Mouse (Mus musculus): ENCODE data around the gene Zscan4-ps1. TPM values are rescaled to one million over a fixed set of nuclear protein-coding genes. Genes with fewer than 3 reads are reported as not detected.
"Not testable (repeated sequence)": the region's sequence is repeated elsewhere in the genome, so short reads cannot be mapped to it uniquely, and the experiment has no call there.

The Zscan4-ps1 gene
- polyA plus RNA-seq (2014; fragmentation: Nextera tagmentation; extraction: Ambion mirVana): not detected in 2 replicates

GRCm38 (mm10) chr7:11069591-11069990 is at the start of gene Zscan4-ps1:
Gene Zscan4-ps1, minus strand, starts transcription at chr7:11069691.
- H3K9ac ChIP-seq; H3K4me3 ChIP-seq (ENCODE audit: low read depth, low read length); H3K27ac ChIP-seq (ENCODE audit: low read depth); DNase-seq; H3K36me3 ChIP-seq (ENCODE audit: insufficient read depth); H3K27me3 ChIP-seq (ENCODE audit: insufficient read depth, low read length); H3K9me3 ChIP-seq (ENCODE audit: low read depth, low read length); ATAC-seq (ENCODE audit: insufficient read depth); H3K4me2 ChIP-seq; H3K4me1 ChIP-seq (ENCODE audit: insufficient read depth): not testable (repeated sequence)
- 89% methylated on average over 2 of the region's 2 CpGs for WGBS

Other genes starting within 250 kb of the Zscan4-ps1 start
- not detected in 2 replicates for gene Zscan4b, start 164.6 kb downstream of the Zscan4-ps1 start, polyA plus RNA-seq (2014; fragmentation: Nextera tagmentation; extraction: Ambion mirVana)
- not detected in 2 replicates for gene Zscan4c, start 63.9 kb downstream of the Zscan4-ps1 start, polyA plus RNA-seq (2014; fragmentation: Nextera tagmentation; extraction: Ambion mirVana)
- not detected in 2 replicates for gene Zscan4d, start 96.5 kb upstream of the Zscan4-ps1 start, polyA plus RNA-seq (2014; fragmentation: Nextera tagmentation; extraction: Ambion mirVana)
- gene Zscan4e, start 241.0 kb upstream of the Zscan4-ps1 start, polyA plus RNA-seq (2014; fragmentation: Nextera tagmentation; extraction: Ambion mirVana): not detected in 2 replicates